Mouse (Mus musculus) neural tube, embryonic 14.5 days (tissue): Measurements from ENCODE around the gene Cacna1s. TPM values are rescaled to one million over a fixed set of nuclear protein-coding genes. Genes with fewer than 3 reads are reported as not detected.

Source experiments
- ATAC-seq: fragments of 200-750 bp; cut with Nextera tagmentation; 2 replicates; pipeline ENCODE4 v1.8.0; 2017; ENCODE audit warnings: low read depth, mild to moderate bottlenecking, moderate TSS enrichment, moderate library complexity
- H3K27ac ChIP-seq: fragments of 300-500 bp; sonication (generic); 2 replicates; pipeline ENCODE4 v1.5.1; 2014; ENCODE audit warnings: low read depth, mild to moderate bottlenecking, control low read depth, low read length, moderate library complexity, mixed read lengths
- H3K27me3 ChIP-seq: fragments of 300-500 bp; sonication (generic); 2 replicates; pipeline ENCODE4 v1.6.1; 2014; ENCODE audit warnings: low read length; ENCODE audit not compliant: control insufficient read depth, insufficient read depth
- H3K36me3 ChIP-seq: fragments of 300-500 bp; sonication (generic); 2 replicates; pipeline ENCODE4 v1.6.1; 2014; ENCODE audit warnings: low read length, mixed read lengths; ENCODE audit not compliant: control insufficient read depth, insufficient read depth
- H3K4me1 ChIP-seq: fragments of 300-500 bp; sonication (generic); 2 replicates; pipeline ENCODE4 v1.6.1; 2014; ENCODE audit warnings: low read length; ENCODE audit not compliant: control insufficient read depth, insufficient read depth
- H3K4me2 ChIP-seq: fragments of 300-500 bp; sonication (generic); 2 replicates; pipeline ENCODE4 v1.6.1; 2014; ENCODE audit warnings: mild to moderate bottlenecking, low read depth, low read length, control low read depth
- H3K4me3 ChIP-seq: fragments of 300-500 bp; sonication (generic); 2 replicates; pipeline ENCODE4 v1.5.1; 2014; ENCODE audit warnings: low read depth, low read length, control low read depth, mixed read lengths
- H3K9ac ChIP-seq: fragments of 300-500 bp; sonication (generic); replicated peaks from 2 replicates; pipeline ENCODE4 v1.6.1; 2014; ENCODE audit warnings: low read depth, mild to moderate bottlenecking, control low read depth, low read length, mixed read lengths
- H3K9me3 ChIP-seq: fragments of 300-500 bp; sonication (generic); 2 replicates; pipeline ENCODE4 v1.6.1; 2016; ENCODE audit warnings: low read length; ENCODE audit not compliant: control insufficient read depth
- WGBS: fragments of 180-500 bp; shearing (Covaris S2); extraction: QIAGEN DNeasy Blood & Tissue Kit; methylation state at CpG from one replicate; pipeline ENCODE4 v1.1.7; 2014; 5-methylcytosine and 5-hydroxymethylcytosine counted together
- polyA plus RNA-seq: library from polyadenylated mRNA; unstranded; fragments of >200 nt; fragmentation: Nextera tagmentation; extraction: Ambion mirVana; gene quantifications from 2 replicates; pipeline ENCODE4 v1.2.1, GENCODE M21; 2014

The Cacna1s gene
- polyA plus RNA-seq, 1 experiment from 2014 or later, result 0.20 TPM

- H3K27me3 ChIP-seq, result no peaks in the 10 kb centered on the region
- H3K9ac ChIP-seq, result no peak overlapping the region
- no peak overlapping the region for H3K4me3 ChIP-seq
- no peak for ATAC-seq
- H3K4me2 ChIP-seq, result no peak overlapping the region
- WGBS, result 90% methylated on average over 9 of the region's 9 CpGs
- H3K4me1 ChIP-seq, result peaks cover 8% of the 10 kb centered on the region; the same call in 1 of the 2 replicates
- H3K36me3 ChIP-seq, result no peaks in the 10 kb centered on the region
- H3K27ac ChIP-seq, result no peak overlapping the region
- H3K9me3 ChIP-seq, result no peaks in the 10 kb centered on the region
These were observed 64.5 kb downstream of the Cacna1s start for GRCm38 (mm10) chr1:136117069-136117468.

DNA sequence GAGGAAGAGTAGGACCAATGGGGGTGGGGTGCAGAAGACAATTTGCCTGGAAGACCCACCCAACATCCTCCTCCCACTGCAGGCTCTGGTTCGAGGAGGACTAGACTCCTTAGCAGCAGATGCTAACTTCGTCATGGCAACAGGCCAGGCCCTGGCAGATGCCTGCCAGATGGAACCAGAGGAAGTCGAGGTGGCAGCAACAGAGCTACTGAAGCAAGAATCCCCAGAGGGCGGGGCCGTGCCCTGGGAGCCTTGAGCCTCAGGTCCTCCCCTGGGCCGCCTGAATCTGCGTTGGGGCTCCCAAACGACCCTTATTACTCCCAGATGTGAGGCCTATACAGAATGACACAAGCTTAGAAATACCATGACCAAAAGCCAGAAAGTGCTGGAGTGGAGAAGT is 66.3 kb downstream of the Cacna1s start:
- peaks cover 8% of the 10 kb centered on the region; the same call in 1 of the 2 replicates for H3K4me1 ChIP-seq
- ATAC-seq, result no peak
- no peak overlapping the region for H3K27ac ChIP-seq
- no peaks in the 10 kb centered on the region for H3K9me3 ChIP-seq
- 21% methylated on average over 8 of the region's 8 CpGs for WGBS
- H3K36me3 ChIP-seq, result no peaks in the 10 kb centered on the region
- H3K27me3 ChIP-seq, result no peaks in the 10 kb centered on the region
- no peak overlapping the region for H3K9ac ChIP-seq
- H3K4me3 ChIP-seq, result no peak overlapping the region
- H3K4me2 ChIP-seq, result no peak overlapping the region

- no peak overlapping the region for H3K4me2 ChIP-seq
- H3K27ac ChIP-seq, result no peak overlapping the region
- peaks cover 8% of the 10 kb centered on the region; the same call in 1 of the 2 replicates for H3K4me1 ChIP-seq
- WGBS, result 48% methylated on average over 7 of the region's 7 CpGs
- H3K27me3 ChIP-seq, result no peaks in the 10 kb centered on the region
- H3K9me3 ChIP-seq, result no peaks in the 10 kb centered on the region
- no peak overlapping the region for H3K4me3 ChIP-seq
- no peak overlapping the region for H3K9ac ChIP-seq
- ATAC-seq, result peak; percentile 49; the same call in 1 of the 2 replicates
- H3K36me3 ChIP-seq, result no peaks in the 10 kb centered on the region
These were observed 67.2 kb downstream of the Cacna1s start for GRCm38 (mm10) chr1:136119571-136120262.

- Histone ChIP-seq H3K4me1 (peaks cover 8% of the 10 kb centered on the region; the same call in 1 of the 2 replicates), H3K4me2 (no peak overlapping the region), H3K4me3 (no peak overlapping the region), H3K9ac (no peak overlapping the region), H3K27me3 (no peaks in the 10 kb centered on the region), H3K27ac (no peak overlapping the region), H3K9me3 (no peaks in the 10 kb centered on the region), H3K36me3 (no peaks in the 10 kb centered on the region)
- WGBS, result 71% methylated on average over 1 of the region's 1 CpGs
- peak; percentile 4; the same call in 1 of the 2 replicates for ATAC-seq
These were observed 67.7 kb downstream of the Cacna1s start for GRCm38 (mm10) chr1:136120263-136120603.

DNA sequence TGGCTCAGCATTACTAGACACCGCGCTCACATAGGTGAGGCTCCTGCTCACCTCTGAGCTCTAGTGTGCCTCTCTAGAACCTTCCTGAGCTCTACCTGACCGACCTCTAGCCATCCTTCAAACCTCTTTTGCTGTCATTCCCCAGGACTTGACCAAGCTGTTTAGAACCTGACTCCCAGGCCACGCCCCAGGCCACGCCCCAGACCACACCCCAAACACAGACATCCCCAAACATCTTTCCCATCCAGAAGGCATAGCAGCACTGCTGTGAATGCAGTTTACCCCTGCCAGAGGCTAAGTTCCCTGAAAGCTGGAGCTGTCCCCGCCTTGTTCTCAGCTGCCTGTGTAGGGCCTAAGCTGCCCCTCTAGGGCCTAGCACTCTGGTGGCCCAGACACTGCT is 68.2 kb downstream of the Cacna1s start:
- no peaks in the 10 kb centered on the region for H3K27me3 ChIP-seq
- no peak overlapping the region for H3K4me3 ChIP-seq
- no peaks in the 10 kb centered on the region for H3K9me3 ChIP-seq
- no peaks in the 10 kb centered on the region for H3K36me3 ChIP-seq
- WGBS, result 63% methylated on average over 6 of the region's 6 CpGs
- peaks cover 8% of the 10 kb centered on the region; the same call in 1 of the 2 replicates for H3K4me1 ChIP-seq
- no peak overlapping the region for H3K27ac ChIP-seq
- no peak for ATAC-seq
- H3K9ac ChIP-seq, result no peak overlapping the region
- H3K4me2 ChIP-seq, result no peak overlapping the region

- H3K9me3 ChIP-seq, result no peaks in the 10 kb centered on the region
- H3K36me3 ChIP-seq, result no peaks in the 10 kb centered on the region
- H3K27me3 ChIP-seq, result no peaks in the 10 kb centered on the region
- no peak overlapping the region for H3K27ac ChIP-seq
- WGBS, result 68% methylated on average over 8 of the region's 8 CpGs
- peaks cover 8% of the 10 kb centered on the region; the same call in 1 of the 2 replicates for H3K4me1 ChIP-seq
- no peak for ATAC-seq
- no peak overlapping the region for H3K9ac ChIP-seq
- no peak overlapping the region for H3K4me3 ChIP-seq
- H3K4me2 ChIP-seq, result no peak overlapping the region
These were observed 69.5 kb downstream of the Cacna1s start for GRCm38 (mm10) chr1:136122030-136122429.

GRCm38 (mm10) chr1:136126159-136126765 is 73.7 kb downstream of the Cacna1s start:
- Histone ChIP-seq H3K27me3 (no peaks in the 10 kb centered on the region), H3K4me1 (peaks cover 5% of the 10 kb centered on the region; the same call in 1 of the 2 replicates), H3K4me3 (no peak overlapping the region), H3K27ac (no peak overlapping the region), H3K9ac (no peak overlapping the region), H3K4me2 (no peak overlapping the region), H3K9me3 (no peaks in the 10 kb centered on the region), H3K36me3 (no peaks in the 10 kb centered on the region)
- ATAC-seq, result no peak
- 86% methylated on average over 10 of the region's 10 CpGs for WGBS

- 81% methylated on average over 10 of the region's 10 CpGs for WGBS
- Histone ChIP-seq H3K27me3 (no peaks in the 10 kb centered on the region), H3K4me1 (peaks cover 5% of the 10 kb centered on the region; the same call in 1 of the 2 replicates), H3K4me2 (no peak overlapping the region), H3K27ac (no peak overlapping the region), H3K36me3 (no peaks in the 10 kb centered on the region), H3K4me3 (no peak overlapping the region), H3K9me3 (no peaks in the 10 kb centered on the region), H3K9ac (no peak overlapping the region)
- ATAC-seq, result no peak
These were observed 74.3 kb downstream of the Cacna1s start for GRCm38 (mm10) chr1:136126895-136127294.

DNA sequence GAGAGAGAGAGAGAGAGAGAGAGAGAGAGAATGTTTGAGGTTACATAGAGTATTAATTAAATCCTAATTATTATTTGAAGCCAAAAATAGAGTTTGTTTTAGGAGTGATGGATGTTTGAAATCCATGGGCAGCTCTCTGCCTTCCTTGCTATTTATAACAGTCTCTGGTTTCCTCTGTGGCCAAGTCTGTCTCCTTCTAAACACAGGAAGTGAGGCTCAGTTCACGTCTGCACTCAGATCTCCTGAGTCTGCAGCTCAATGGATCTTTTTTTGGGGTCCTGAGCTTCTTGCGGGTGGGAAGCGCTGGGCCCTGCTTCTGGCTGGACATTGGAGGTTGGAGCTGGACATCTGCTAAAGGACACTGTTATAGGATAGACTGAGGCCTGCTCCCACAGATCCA is 75.3 kb downstream of the Cacna1s start:
- Histone ChIP-seq H3K4me2 (no peak overlapping the region), H3K4me1 (peaks cover 5% of the 10 kb centered on the region; the same call in 1 of the 2 replicates), H3K27ac (no peak overlapping the region), H3K9ac (no peak overlapping the region), H3K9me3 (no peaks in the 10 kb centered on the region), H3K4me3 (no peak overlapping the region), H3K36me3 (no peaks in the 10 kb centered on the region), H3K27me3 (no peaks in the 10 kb centered on the region)
- WGBS, result 69% methylated on average over 3 of the region's 3 CpGs
- ATAC-seq, result no peak
